8 mouse cellular contexts compared by ENCODE assay signal in the genomic region with DNA sequence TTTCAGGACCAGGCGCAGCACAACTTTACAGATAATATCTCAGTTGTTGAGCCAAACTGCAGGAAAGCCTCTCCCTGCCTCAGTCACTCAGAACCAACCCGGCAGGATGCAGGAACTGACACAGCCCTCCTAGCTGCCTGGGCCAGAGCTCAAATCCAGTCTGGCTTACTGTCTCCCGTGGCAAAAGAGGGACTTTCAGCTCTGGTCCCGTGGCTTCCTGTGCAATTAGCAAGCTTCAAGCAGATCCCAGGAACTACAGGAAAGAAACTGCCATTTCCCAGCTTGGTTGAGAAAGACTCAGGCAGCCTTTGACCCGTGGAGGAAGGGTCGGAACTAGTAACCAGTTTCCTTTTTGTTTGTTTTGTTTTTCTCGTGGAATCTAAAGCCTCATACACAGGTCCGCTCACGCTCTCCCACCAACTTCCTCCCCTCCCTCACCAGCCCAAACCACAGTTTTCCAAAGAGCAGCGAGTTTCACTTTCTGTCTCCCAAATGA. TPM values are rescaled to one million over a fixed set of nuclear protein-coding genes. Genes with fewer than 3 reads are reported as not detected.
A peak's percentile ranks its signal among the peaks of the same experiment; 100 is the strongest.
DNase-seq lines count a peak whose midpoint lies in the region; ATAC-seq and TF ChIP-seq lines count a peak whose summit lies in the region.

No protein-coding gene starts in this region.

- no peaks in the 10 kb centered on the region; the same call in 1 of the 2 replicates for H3K4me1 ChIP-seq in forebrain, postnatal 0 days (ENCODE audit: insufficient read depth)
- no peaks in the 10 kb centered on the region for H3K4me1 ChIP-seq in forebrain, embryonic 16.5 days (replicated peaks; ENCODE audit: control insufficient read depth, insufficient read depth, low read length)
- H3K4me1 ChIP-seq in heart, postnatal 0 days (ENCODE audit: control insufficient read depth, insufficient read depth), result no peaks in the 10 kb centered on the region
- peaks cover 6% of the 10 kb centered on the region; the same call in 1 of the 2 replicates for H3K4me1 ChIP-seq in limb, embryonic 14.5 days (ENCODE audit: control insufficient read depth, insufficient read depth, low read length)

- H3K36me3 ChIP-seq in forebrain, postnatal 0 days (ENCODE audit: insufficient read depth), result no peaks in the 10 kb centered on the region
- no peaks in the 10 kb centered on the region for H3K36me3 ChIP-seq in forebrain, embryonic 16.5 days (ENCODE audit: control insufficient read depth, insufficient read depth)
- H3K36me3 ChIP-seq in heart, postnatal 0 days (replicated peaks; ENCODE audit: control insufficient read depth, insufficient read depth, low read length), result no peaks in the 10 kb centered on the region
- H3K36me3 ChIP-seq in limb, embryonic 14.5 days (ENCODE audit: control insufficient read depth, insufficient read depth, low read length), result no peaks in the 10 kb centered on the region

- H3K4me2 ChIP-seq in forebrain, postnatal 0 days (ENCODE audit: low read depth), result no peak overlapping the region
- H3K4me2 ChIP-seq in forebrain, embryonic 16.5 days (ENCODE audit: low read length), result no peak overlapping the region
- peak overlapping the region; percentile 25 for H3K4me2 ChIP-seq in heart, postnatal 0 days (ENCODE audit: low read depth, low read length)
- no peak overlapping the region; the same call in 1 of the 2 replicates for H3K4me2 ChIP-seq in limb, embryonic 14.5 days (replicated peaks; ENCODE audit: low read depth, low read length, severe bottlenecking)

- no peak overlapping the region for H3K9ac ChIP-seq in forebrain, postnatal 0 days
- H3K9ac ChIP-seq in forebrain, embryonic 16.5 days (replicated peaks; ENCODE audit: low read depth, low read length), result no peak overlapping the region
- no peak overlapping the region for H3K9ac ChIP-seq in heart, postnatal 0 days (replicated peaks; ENCODE audit: low read depth, low read length)
- no peak overlapping the region for H3K9ac ChIP-seq in limb, embryonic 14.5 days (ENCODE audit: low read depth, low read length, severe bottlenecking)

- no peak overlapping the region for H3K4me3 ChIP-seq in forebrain, postnatal 0 days (ENCODE audit: low read depth, low read length)
- no peak overlapping the region for H3K4me3 ChIP-seq in forebrain, embryonic 16.5 days (replicated peaks; ENCODE audit: low read length)
- peak overlapping the region; percentile 14; the same call in 1 of the 2 replicates for H3K4me3 ChIP-seq in heart, postnatal 0 days (ENCODE audit: low read depth, low read length)
- no peak overlapping the region for H3K4me3 ChIP-seq in limb, embryonic 14.5 days (replicated peaks; ENCODE audit: low read length)

- TF ChIP-seq EP300 in heart, postnatal 0 days (IDR thresholded peaks at IDR 0.05; ENCODE audit: low read depth), result peak; percentile 62; the same call in 1 of the 2 replicates

- no peaks in the 10 kb centered on the region for H3K9me3 ChIP-seq in forebrain, postnatal 0 days (ENCODE audit: low read length)
- H3K9me3 ChIP-seq in forebrain, embryonic 16.5 days (ENCODE audit: control insufficient read depth, low read length), result no peaks in the 10 kb centered on the region
- no peaks in the 10 kb centered on the region for H3K9me3 ChIP-seq in heart, postnatal 0 days (replicated peaks; ENCODE audit: control insufficient read depth, low read length)
- H3K9me3 ChIP-seq in limb, embryonic 14.5 days (ENCODE audit: control insufficient read depth, low read length), result no peaks in the 10 kb centered on the region

- H3K27ac ChIP-seq in forebrain, postnatal 0 days (ENCODE audit: low read depth, low read length), result peak overlapping the region; percentile 51
- no peak overlapping the region for H3K27ac ChIP-seq in forebrain, embryonic 16.5 days (ENCODE audit: low read length)
- peak overlapping the region; percentile 76 for H3K27ac ChIP-seq in heart, postnatal 0 days (ENCODE audit: low read depth)
- H3K27ac ChIP-seq in limb, embryonic 14.5 days (replicated peaks; ENCODE audit: low read depth, low read length), result 0 out of 2 replicates have a peak overlapping the region, but pooled peaks have one; percentile 3

- no peak for TF ChIP-seq CTCF in forebrain, postnatal 0 days (IDR thresholded peaks at IDR 0.05; ENCODE audit: low read depth)
- TF ChIP-seq CTCF in heart, postnatal 0 days (IDR thresholded peaks at IDR 0.05; ENCODE audit: low read depth), result no peak

- 52% methylated on average over 10 of the region's 10 CpGs for WGBS in forebrain, postnatal 0 days
- WGBS in forebrain, embryonic 16.5 days, result 46% methylated on average over 10 of the region's 10 CpGs
- 29% methylated on average over 10 of the region's 10 CpGs for WGBS in heart, postnatal 0 days
- WGBS in limb, embryonic 14.5 days, result 30% methylated on average over 10 of the region's 10 CpGs

- no peaks in the 10 kb centered on the region for H3K27me3 ChIP-seq in forebrain, postnatal 0 days (ENCODE audit: insufficient read depth, low read length)
- peaks cover 2% of the 10 kb centered on the region; the same call in 1 of the 2 replicates for H3K27me3 ChIP-seq in forebrain, embryonic 16.5 days (replicated peaks; ENCODE audit: control insufficient read depth, insufficient read depth, low read length)
- 0 out of 2 replicates have a peak, but pooled peaks cover 4% of the 10 kb centered on the region for H3K27me3 ChIP-seq in heart, postnatal 0 days (ENCODE audit: control insufficient read depth, insufficient read depth, low read length)
- no peaks in the 10 kb centered on the region for H3K27me3 ChIP-seq in limb, embryonic 14.5 days (ENCODE audit: control insufficient read depth, insufficient read depth, low read length)

- DNase-seq in forebrain, postnatal 0 days, result no peak
- DNase-seq in embryo, embryonic 10.5 days (ENCODE audit: low spot score), result peak; percentile 23
- peak; percentile 45 for DNase-seq in heart, postnatal 0 days (ENCODE audit: low spot score)
- peak; percentile 13 for DNase-seq in limb, embryonic 14.5 days (ENCODE audit: low spot score)
- peak; percentile 47 for DNase-seq in skeletal muscle tissue, adult 2 months (ENCODE audit: low read depth, low spot score)
- DNase-seq in retina, postnatal 1 day, result no peak
- no peak for DNase-seq in left cerebral cortex, adult 9 months (ENCODE audit: low spot score in 2 of 2)

- TF ChIP-seq POLR2A in limb, embryonic 14.5 days (IDR thresholded peaks at IDR 0.05; ENCODE audit: borderline replicate concordance, extremely low read depth, insufficient read depth, insufficient read length), result no peak

- ATAC-seq in forebrain, postnatal 0 days, result no peak
- ATAC-seq in forebrain, embryonic 16.5 days, result no peak
- ATAC-seq in heart, postnatal 0 days (ENCODE audit: insufficient read depth, low read depth), result peak; percentile 65
- ATAC-seq in limb, embryonic 14.5 days (ENCODE audit: low FRiP score, low read depth), result no peak

RNA-seq across cellular contexts. Expression of gene Cebpg, which starts 24.5 kb away (rescaled TPM):
- total RNA-seq in forebrain, postnatal 0 days (2014; rRNA removed), result 16.5 and 23.2 TPM in 2 replicates
- polyA plus RNA-seq in forebrain, postnatal 0 days (2015; fragmentation: Nextera tagmentation; extraction: Ambion mirVana), result 8.5 and 14.5 TPM in 2 replicates
- 48.4 and 54.8 TPM in 2 replicates for polyA plus RNA-seq in forebrain, embryonic 16.5 days (2015; fragmentation: Nextera tagmentation; extraction: Ambion mirVana)
- total RNA-seq in heart, postnatal 0 days (2014; rRNA removed; ENCODE audit: low replicate concordance), result 3.6 and 9.1 TPM in 2 replicates
- polyA plus RNA-seq in heart, postnatal 0 days (2015; fragmentation: Nextera tagmentation; extraction: Ambion mirVana), result 13.4 and 13.9 TPM in 2 replicates
- polyA plus RNA-seq in limb, embryonic 14.5 days (2012; rRNA removed), result 18.1 and 27.6 TPM in 2 replicates
- polyA plus RNA-seq in limb, embryonic 14.5 days (2014; fragmentation: Nextera tagmentation; extraction: Ambion mirVana), result 39.3 and 41.6 TPM in 2 replicates

RNA-seq across cellular contexts. Expression of gene Cebpa, which starts 38.2 kb away (rescaled TPM):
- total RNA-seq in forebrain, postnatal 0 days (2014; rRNA removed), result 3.6 and 5.0 TPM in 2 replicates
- polyA plus RNA-seq in forebrain, postnatal 0 days (2015; fragmentation: Nextera tagmentation; extraction: Ambion mirVana), result 0.80 and 0.93 TPM in 2 replicates
- 0.32 and 0.40 TPM in 2 replicates for polyA plus RNA-seq in forebrain, embryonic 16.5 days (2015; fragmentation: Nextera tagmentation; extraction: Ambion mirVana)
- 3.5 and 6.3 TPM in 2 replicates for total RNA-seq in heart, postnatal 0 days (2014; rRNA removed; ENCODE audit: low replicate concordance)
- 0.20 and 0.48 TPM in 2 replicates for polyA plus RNA-seq in heart, postnatal 0 days (2015; fragmentation: Nextera tagmentation; extraction: Ambion mirVana)
- 23.6 and 25.4 TPM in 2 replicates for polyA plus RNA-seq in limb, embryonic 14.5 days (2012; rRNA removed)
- polyA plus RNA-seq in limb, embryonic 14.5 days (2014; fragmentation: Nextera tagmentation; extraction: Ambion mirVana), result 13.0 and 14.6 TPM in 2 replicates

Comparison
In these comparisons a context has a peak if more than half of its experiments do, and no peak if none do; other contexts are left out.
1. DNase-seq: peak in embryo, embryonic 10.5 days (single experiment), heart, postnatal 0 days (single experiment), limb, embryonic 14.5 days (single experiment) and skeletal muscle tissue, adult 2 months (single experiment); none in forebrain, postnatal 0 days (single experiment), retina, postnatal 1 day (single experiment) and left cerebral cortex, adult 9 months (0 of 2).